In the genomic region with DNA sequence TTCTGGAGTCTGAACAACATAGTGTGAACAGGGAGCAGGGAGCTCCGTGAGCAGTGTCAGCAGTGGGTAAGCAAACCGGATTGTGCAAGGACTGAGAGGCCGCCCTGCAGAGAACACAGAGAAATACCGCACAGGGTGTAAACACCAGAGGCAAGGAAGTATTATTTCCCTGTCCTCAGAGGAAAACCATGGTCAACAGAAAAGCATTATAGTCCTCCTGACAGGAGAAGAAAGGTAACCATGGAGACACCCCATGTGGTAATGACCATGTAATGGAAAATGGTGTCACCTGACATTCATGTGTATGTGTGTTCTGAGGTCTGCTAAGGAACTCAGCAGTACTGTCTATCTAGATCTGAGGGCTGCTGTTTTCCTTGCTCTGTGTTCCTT, we compare ENCODE assay signal across 8 mouse cellular contexts. TPM values are rescaled to one million over a fixed set of nuclear protein-coding genes. Genes with fewer than 3 reads are reported as not detected.
DNase-seq lines count a peak whose midpoint lies in the region; ATAC-seq and TF ChIP-seq lines count a peak whose summit lies in the region.

No protein-coding gene starts in this region.

- H3K4me3 ChIP-seq in forebrain, embryonic 16.5 days (replicated peaks; ENCODE audit: low read length), result no peak overlapping the region
- no peak overlapping the region for H3K4me3 ChIP-seq in intestine, postnatal 0 days (ENCODE audit: low read depth, low read length)
- no peak overlapping the region for H3K4me3 ChIP-seq in stomach, embryonic 15.5 days (replicated peaks)

- 0 out of 2 replicates have a peak overlapping the region, but pooled peaks have one; percentile 12 for H3K27ac ChIP-seq in forebrain, embryonic 16.5 days (ENCODE audit: low read length)
- peak overlapping the region; percentile 58 for H3K27ac ChIP-seq in intestine, postnatal 0 days (ENCODE audit: low read depth, low read length)
- peak overlapping the region; percentile 63 for H3K27ac ChIP-seq in stomach, embryonic 15.5 days

- TF ChIP-seq CTCF in intestine, postnatal 0 days (IDR thresholded peaks at IDR 0.05; ENCODE audit: low read depth), result no peak

- H3K9ac ChIP-seq in forebrain, embryonic 16.5 days (replicated peaks; ENCODE audit: low read depth, low read length), result no peak overlapping the region
- H3K9ac ChIP-seq in intestine, postnatal 0 days (ENCODE audit: low read depth, low read length), result no peak overlapping the region
- no peak overlapping the region for H3K9ac ChIP-seq in stomach, embryonic 15.5 days

- H3K4me1 ChIP-seq in forebrain, embryonic 16.5 days (replicated peaks; ENCODE audit: control insufficient read depth, insufficient read depth, low read length), result peaks cover 8% of the 10 kb centered on the region
- no peaks in the 10 kb centered on the region for H3K4me1 ChIP-seq in intestine, postnatal 0 days (replicated peaks; ENCODE audit: control insufficient read depth, insufficient read depth, low read length)
- 0 out of 2 replicates have a peak, but pooled peaks cover 3% of the 10 kb centered on the region for H3K4me1 ChIP-seq in stomach, embryonic 15.5 days

- no peaks in the 10 kb centered on the region for H3K36me3 ChIP-seq in forebrain, embryonic 16.5 days (ENCODE audit: control insufficient read depth, insufficient read depth)
- no peaks in the 10 kb centered on the region for H3K36me3 ChIP-seq in intestine, postnatal 0 days (ENCODE audit: control insufficient read depth, insufficient read depth)
- H3K36me3 ChIP-seq in stomach, embryonic 15.5 days, result no peaks in the 10 kb centered on the region

- H3K27me3 ChIP-seq in forebrain, embryonic 16.5 days (replicated peaks; ENCODE audit: control insufficient read depth, insufficient read depth, low read length), result no peaks in the 10 kb centered on the region
- H3K27me3 ChIP-seq in intestine, postnatal 0 days (replicated peaks; ENCODE audit: control insufficient read depth, insufficient read depth, low read length), result no peaks in the 10 kb centered on the region
- H3K27me3 ChIP-seq in stomach, embryonic 15.5 days (replicated peaks), result no peaks in the 10 kb centered on the region

- no peak overlapping the region for H3K4me2 ChIP-seq in forebrain, embryonic 16.5 days (ENCODE audit: low read length)
- no peak overlapping the region for H3K4me2 ChIP-seq in intestine, postnatal 0 days (replicated peaks; ENCODE audit: low read depth)
- H3K4me2 ChIP-seq in stomach, embryonic 15.5 days, result 0 out of 2 replicates have a peak overlapping the region, but pooled peaks have one; percentile 3

- WGBS in forebrain, embryonic 16.5 days, result 4% methylated on average over 4 of the region's 4 CpGs
- WGBS in intestine, postnatal 0 days, result 24% methylated on average over 4 of the region's 4 CpGs
- WGBS in stomach, embryonic 15.5 days, result 29% methylated on average over 4 of the region's 4 CpGs

- ATAC-seq in forebrain, embryonic 16.5 days, result peak; percentile 83
- peak; percentile 81 for ATAC-seq in intestine, postnatal 0 days
- ATAC-seq in megakaryocyte, adult 5-6 weeks (ENCODE audit: poor library complexity, severe bottlenecking), result peak; percentile 74
- peak; percentile 73 for ATAC-seq in stomach, embryonic 15.5 days (ENCODE audit: insufficient read depth, low FRiP score, low read depth)

- H3K9me3 ChIP-seq in forebrain, embryonic 16.5 days (ENCODE audit: control insufficient read depth, low read length), result no peaks in the 10 kb centered on the region
- H3K9me3 ChIP-seq in intestine, postnatal 0 days (ENCODE audit: control insufficient read depth), result no peaks in the 10 kb centered on the region
- no peaks in the 10 kb centered on the region for H3K9me3 ChIP-seq in stomach, embryonic 15.5 days

- peak; percentile 32 for DNase-seq in layer of hippocampus, adult 9-11 months
- DNase-seq in layer of hippocampus, adult 9-10 months (ENCODE audit: low spot score), result no peak
- DNase-seq in ZHBTc4 (ENCODE audit: low read depth, low spot score), result peak; percentile 47
- DNase-seq in layer of hippocampus, postnatal 14 days (ENCODE audit: low spot score in 2 of 2), result no peak

RNA-seq across cellular contexts. Expression of gene Hectd1, which starts 36.4 kb away (rescaled TPM):
- polyA plus RNA-seq in forebrain, embryonic 16.5 days (2015; fragmentation: Nextera tagmentation; extraction: Ambion mirVana), result 39.4 and 41.7 TPM in 2 replicates
- 16.8 and 20.9 TPM in 2 replicates for polyA plus RNA-seq in intestine, postnatal 0 days (2015; fragmentation: Nextera tagmentation; extraction: Ambion mirVana)
- 47.5 and 49.2 TPM in 2 replicates for total RNA-seq in megakaryocyte, adult 5-6 weeks (2015)
- 89.7 and 96.1 TPM in 2 replicates for total RNA-seq in megakaryocyte, adult 5-6 weeks (2017)
- polyA plus RNA-seq in stomach, embryonic 15.5 days (2015; fragmentation: Nextera tagmentation; extraction: Ambion mirVana), result 38.3 and 40.7 TPM in 2 replicates
- 10 to 100 TPM; 81.7 to 85.4 TPM for total RNA-seq in layer of hippocampus, postnatal 14 days (2021)

Comparison
In these comparisons a context has a peak if more than half of its experiments do, and no peak if none do; other contexts are left out.
1. DNase-seq: peak in layer of hippocampus, adult 9-11 months (single experiment) and ZHBTc4 (single experiment); none in layer of hippocampus, adult 9-10 months (single experiment) and layer of hippocampus, postnatal 14 days (0 of 2).
2. H3K27ac ChIP-seq: peak in every context shown above with its lines; median percentile 63 in stomach, embryonic 15.5 days; 58 in intestine, postnatal 0 days; 12 in forebrain, embryonic 16.5 days.
3. Peak in every context shown above with its lines, with median percentiles within 50 percentile points of each other: ATAC-seq.